Mouse (Mus musculus) heart, embryonic 16.5 days (tissue): ENCODE results near the gene Olfr1493-ps1. TPM values are rescaled to one million over a fixed set of nuclear protein-coding genes. Genes with fewer than 3 reads are reported as not detected.

Experiments used
- ATAC-seq: fragments of 200-750 bp; cut with Nextera tagmentation; replicated peaks from 2 replicates; pipeline ENCODE4 v1.8.0; 2017; ENCODE audit warnings: moderate number of reproducible peaks; ENCODE audit not compliant: insufficient read depth, low FRiP score; ENCODE audit errors: extremely low read depth
- H3K27ac ChIP-seq: fragments of 300-500 bp; sonication (generic); 2 replicates; pipeline ENCODE4 v1.5.1; 2014; ENCODE audit warnings: mild to moderate bottlenecking, low read length, control low read depth, moderate library complexity
- H3K27me3 ChIP-seq: fragments of 300-500 bp; sonication (generic); 2 replicates; pipeline ENCODE4 v1.6.1; 2014; ENCODE audit warnings: low read length, mixed read lengths; ENCODE audit not compliant: control insufficient read depth, insufficient read depth
- H3K36me3 ChIP-seq: fragments of 300-500 bp; sonication (generic); 2 replicates; pipeline ENCODE4 v1.6.1; 2014; ENCODE audit not compliant: control insufficient read depth, insufficient read depth
- H3K4me1 ChIP-seq: fragments of 300-500 bp; sonication (generic); 2 replicates; pipeline ENCODE4 v1.6.1; 2014; ENCODE audit warnings: low read length, mixed read lengths; ENCODE audit not compliant: control insufficient read depth, insufficient read depth
- H3K4me2 ChIP-seq: fragments of 300-500 bp; sonication (generic); 2 replicates; pipeline ENCODE4 v1.6.1; 2014; ENCODE audit warnings: low read depth, mild to moderate bottlenecking, control low read depth, low read length
- H3K4me3 ChIP-seq: fragments of 300-500 bp; sonication (generic); 2 replicates; pipeline ENCODE4 v1.5.1; 2014; ENCODE audit warnings: mild to moderate bottlenecking, control low read depth, low read length
- H3K9ac ChIP-seq: fragments of 300-500 bp; sonication (generic); 2 replicates; pipeline ENCODE4 v1.6.1; 2014; ENCODE audit warnings: low read length, control low read depth
- H3K9me3 ChIP-seq: fragments of 300-500 bp; sonication (generic); replicated peaks from 2 replicates; pipeline ENCODE4 v1.6.1; 2016; ENCODE audit warnings: low read length; ENCODE audit not compliant: control insufficient read depth
- WGBS: fragments of 180-500 bp; shearing (Covaris S2); extraction: QIAGEN DNeasy Blood & Tissue Kit; methylation state at CpG from one replicate; pipeline ENCODE4 v1.1.7; 2014; 5-methylcytosine and 5-hydroxymethylcytosine counted together
- polyA plus RNA-seq: library from polyadenylated mRNA; unstranded; fragments of >200 nt; fragmentation: Nextera tagmentation; extraction: Ambion mirVana; gene quantifications from 2 replicates; pipeline ENCODE4 v1.2.1, GENCODE M21; 2015

The Olfr1493-ps1 gene
- not detected in 2 replicates for polyA plus RNA-seq

- H3K4me2 ChIP-seq: no peak within 1 kb of the TSS
- 47% methylated on average over 2 of the region's 2 CpGs for WGBS
- no peak within 1 kb of the TSS for H3K9ac ChIP-seq
- H3K27me3 ChIP-seq: no peaks in the 10 kb centered on the region
- no peak within 1 kb of the TSS for H3K4me3 ChIP-seq
- ATAC-seq: no peak
- no peaks in the 10 kb centered on the region for H3K36me3 ChIP-seq
- H3K27ac ChIP-seq: no peak within 1 kb of the TSS
- no peaks in the 10 kb centered on the region for H3K9me3 ChIP-seq
- no peaks in the 10 kb centered on the region for H3K4me1 ChIP-seq
Measured at GRCm38 (mm10) chr19:13722978-13723377, at the start of gene Olfr1493-ps1. Gene Olfr1493-ps1, plus strand, starts transcription at chr19:13723278.

GRCm38 (mm10) chr19:13696968-13697367 lies 26.1 kb upstream of the Olfr1493-ps1 start, which contains the start of gene Olfr1491:
Gene Olfr1491, plus strand, starts transcription at chr19:13697268.
- 59% methylated on average over 3 of the region's 3 CpGs for WGBS
- no peak within 1 kb of the TSS for H3K4me2 ChIP-seq
- H3K27ac ChIP-seq: no peak within 1 kb of the TSS
- no peaks in the 10 kb centered on the region for H3K4me1 ChIP-seq
- H3K4me3 ChIP-seq: no peak within 1 kb of the TSS
- no peaks in the 10 kb centered on the region for H3K36me3 ChIP-seq
- ATAC-seq: no peak
- no peak within 1 kb of the TSS for H3K9ac ChIP-seq
- H3K27me3 ChIP-seq: no peaks in the 10 kb centered on the region
- H3K9me3 ChIP-seq: no peaks in the 10 kb centered on the region

GRCm38 (mm10) chr19:13739428-13739827 lies 16.4 kb downstream of the Olfr1493-ps1 start, which contains the start of gene Olfr1494:
Gene Olfr1494, plus strand, starts transcription at chr19:13739728.
- Histone ChIP-seq H3K27me3 (no peaks in the 10 kb centered on the region), H3K4me3 (no peak within 1 kb of the TSS), H3K9ac (no peak within 1 kb of the TSS), H3K27ac (no peak within 1 kb of the TSS), H3K4me1 (no peaks in the 10 kb centered on the region), H3K4me2 (no peak within 1 kb of the TSS), H3K36me3 (no peaks in the 10 kb centered on the region), H3K9me3 (no peaks in the 10 kb centered on the region)
- 80% methylated on average over 4 of the region's 4 CpGs for WGBS
- no peak for ATAC-seq

GRCm38 (mm10) chr19:13749366-13749765 lies 26.3 kb downstream of the Olfr1493-ps1 start:
- Histone ChIP-seq H3K27ac (no peak overlapping the region), H3K4me1 (no peaks in the 10 kb centered on the region), H3K9me3 (peaks cover 3% of the 10 kb centered on the region; the same call in 1 of the 2 replicates), H3K36me3 (no peaks in the 10 kb centered on the region), H3K27me3 (no peaks in the 10 kb centered on the region), H3K4me2 (no peak overlapping the region), H3K9ac (no peak overlapping the region), H3K4me3 (no peak overlapping the region)
- 89% methylated on average over 1 of the region's 1 CpGs for WGBS
- no peak for ATAC-seq

GRCm38 (mm10) chr19:13764306-13764705 lies 41.2 kb downstream of the Olfr1493-ps1 start, which contains the start of gene Olfr1495:
Gene Olfr1495, plus strand, starts transcription at chr19:13764606.
- H3K27ac ChIP-seq: no peak within 1 kb of the TSS
- 0 out of 2 replicates have a peak, but pooled peaks cover 4% of the 10 kb centered on the region for H3K9me3 ChIP-seq
- H3K4me2 ChIP-seq: no peak within 1 kb of the TSS
- no peak for ATAC-seq
- H3K9ac ChIP-seq: no peak within 1 kb of the TSS
- 66% methylated on average over 3 of the region's 3 CpGs for WGBS
- no peaks in the 10 kb centered on the region for H3K4me1 ChIP-seq
- H3K4me3 ChIP-seq: no peak within 1 kb of the TSS
- H3K36me3 ChIP-seq: no peaks in the 10 kb centered on the region
- no peaks in the 10 kb centered on the region for H3K27me3 ChIP-seq

DNA sequence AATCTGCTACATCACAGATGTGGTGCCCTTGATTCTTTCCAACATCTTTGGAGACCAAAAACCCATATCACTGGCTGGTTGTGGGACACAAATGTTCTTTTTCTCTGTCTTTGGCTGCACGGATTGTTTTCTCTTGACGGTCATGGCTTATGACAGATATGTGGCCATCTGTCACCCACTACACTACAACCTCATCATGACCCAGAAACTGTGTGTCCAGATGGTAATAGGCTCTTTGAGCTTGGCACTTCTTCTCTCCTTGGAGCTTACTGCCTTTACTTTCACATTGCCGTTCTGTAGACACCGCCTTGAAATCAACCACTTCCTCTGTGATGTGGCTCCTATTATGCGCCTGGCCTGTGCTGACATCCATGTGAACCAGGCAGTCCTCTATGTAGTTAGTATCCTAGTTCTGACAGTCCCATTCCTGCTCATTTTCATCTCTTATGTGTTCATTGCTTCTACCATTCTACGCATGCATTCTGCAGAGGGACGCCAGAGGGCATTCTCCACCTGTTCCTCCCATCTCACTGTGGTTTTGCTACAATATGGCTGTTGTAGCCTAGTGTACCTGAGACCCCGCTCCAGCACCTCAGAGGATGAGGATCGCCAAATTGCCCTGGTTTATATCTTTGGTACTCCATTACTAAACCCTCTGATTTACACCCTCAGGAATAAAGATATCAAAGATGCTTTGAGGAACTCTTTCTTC lies 45.6 kb downstream of the Olfr1493-ps1 start:
- Histone ChIP-seq H3K27me3 (no peaks in the 10 kb centered on the region), H3K4me1 (no peaks in the 10 kb centered on the region), H3K4me2 (no peak overlapping the region), H3K4me3 (no peak overlapping the region), H3K9ac (no peak overlapping the region), H3K27ac (no peak overlapping the region), H3K9me3 (peaks cover 4% of the 10 kb centered on the region; the same call in 1 of the 2 replicates), H3K36me3 (no peaks in the 10 kb centered on the region)
- ATAC-seq: no peak
- WGBS: 84% methylated on average over 9 of the region's 9 CpGs

DNA sequence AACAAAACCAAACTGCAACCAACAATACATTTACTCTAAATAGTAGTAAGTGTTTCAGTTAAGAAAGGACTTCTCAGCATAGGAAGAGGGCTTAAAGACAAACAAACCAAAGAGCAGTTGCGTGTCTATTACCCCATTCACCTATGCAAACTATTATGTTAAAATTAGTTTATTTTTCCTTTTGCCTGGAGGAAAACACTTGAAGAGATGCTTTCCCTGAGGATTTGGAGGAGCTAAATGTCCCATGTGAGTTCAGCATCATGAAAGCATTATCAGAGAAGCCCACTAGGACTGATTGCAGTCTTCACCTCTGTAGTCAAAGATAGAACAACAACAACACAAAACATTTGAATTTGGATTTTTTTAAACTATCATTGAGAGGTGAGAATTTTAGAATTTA lies 54.5 kb downstream of the Olfr1493-ps1 start, which contains the start of gene Olfr1496:
Gene Olfr1496 (plus strand): TSS at position 301 of the 400 bp plus-strand sequence.
- no peak for ATAC-seq
- no peak within 1 kb of the TSS for H3K4me3 ChIP-seq
- no peaks in the 10 kb centered on the region for H3K4me1 ChIP-seq
- no peak within 1 kb of the TSS for H3K27ac ChIP-seq
- H3K9ac ChIP-seq: no peak within 1 kb of the TSS
- H3K36me3 ChIP-seq: no peaks in the 10 kb centered on the region
- H3K27me3 ChIP-seq: no peaks in the 10 kb centered on the region
- WGBS: 74% methylated on average over 1 of the region's 1 CpGs
- no peak within 1 kb of the TSS for H3K4me2 ChIP-seq
- no peaks in the 10 kb centered on the region for H3K9me3 ChIP-seq

Other genes starting within 250 kb of the Olfr1493-ps1 start
- not detected in 2 replicates for gene Olfr1475, start 243.1 kb upstream of the Olfr1493-ps1 start, polyA plus RNA-seq
- not detected in 2 replicates for gene Olfr1477, start 222.7 kb upstream of the Olfr1493-ps1 start, polyA plus RNA-seq
- gene Olfr1480, start 195.4 kb upstream of the Olfr1493-ps1 start, polyA plus RNA-seq: not detected in 2 replicates
- gene Olfr1484, start 139.8 kb upstream of the Olfr1493-ps1 start, polyA plus RNA-seq: not detected in 2 replicates
- not detected in 2 replicates for gene Olfr1487, start 105.9 kb upstream of the Olfr1493-ps1 start, polyA plus RNA-seq
- not detected in 2 replicates for gene Olfr1489, start 91.7 kb upstream of the Olfr1493-ps1 start, polyA plus RNA-seq
- gene Olfr1490, start 72.2 kb upstream of the Olfr1493-ps1 start, polyA plus RNA-seq: not detected in 2 replicates
- gene Olfr1491, start 26.0 kb upstream of the Olfr1493-ps1 start, polyA plus RNA-seq: not detected in 2 replicates
- not detected in 2 replicates for gene Olfr1494, start 16.4 kb downstream of the Olfr1493-ps1 start, polyA plus RNA-seq
- not detected in 2 replicates for gene Olfr1495, start 41.3 kb downstream of the Olfr1493-ps1 start, polyA plus RNA-seq
- not detected in 2 replicates for gene Olfr1496, start 54.6 kb downstream of the Olfr1493-ps1 start, polyA plus RNA-seq
- gene Olfr1497, start 74.9 kb downstream of the Olfr1493-ps1 start, polyA plus RNA-seq: not detected in 2 replicates
- not detected in 2 replicates for gene Olfr1499, start 96.2 kb downstream of the Olfr1493-ps1 start, polyA plus RNA-seq
- not detected in 2 replicates for gene Olfr1500, start 107.2 kb downstream of the Olfr1493-ps1 start, polyA plus RNA-seq
- gene Olfr1501, start 127.4 kb downstream of the Olfr1493-ps1 start, polyA plus RNA-seq: not detected in 2 replicates
- not detected in 2 replicates for gene Olfr1502, start 138.5 kb downstream of the Olfr1493-ps1 start, polyA plus RNA-seq
- not detected in 2 replicates for gene Olfr1504, start 174.7 kb downstream of the Olfr1493-ps1 start, polyA plus RNA-seq
- not detected in 2 replicates for gene Olfr1505, start 190.3 kb downstream of the Olfr1493-ps1 start, polyA plus RNA-seq